Mouse (Mus musculus) liver, embryonic 16.5 days (tissue): ENCODE results near the gene Tti1. TPM values are rescaled to one million over a fixed set of nuclear protein-coding genes. Genes with fewer than 3 reads are reported as not detected.
"Not testable (repeated sequence)": the region's sequence is repeated elsewhere in the genome, so short reads cannot be mapped to it uniquely, and the experiment has no call there.

Experiments
- ATAC-seq: fragments of 200-750 bp; cut with Nextera tagmentation; 2 replicates; pipeline ENCODE4 v1.8.0; 2017; ENCODE audit warnings: low read depth, mild to moderate bottlenecking, moderate number of reproducible peaks, moderate library complexity
- H3K27ac ChIP-seq: fragments of 300-500 bp; sonication (generic); 2 replicates; pipeline ENCODE4 v1.5.1; 2014; ENCODE audit warnings: mild to moderate bottlenecking, low read length
- H3K27me3 ChIP-seq: fragments of 300-500 bp; sonication (generic); 2 replicates; pipeline ENCODE4 v1.6.1; 2014; ENCODE audit warnings: low read depth, low read length, mixed read lengths; ENCODE audit not compliant: control insufficient read depth, insufficient read depth
- H3K36me3 ChIP-seq: fragments of 300-500 bp; sonication (generic); 2 replicates; pipeline ENCODE4 v1.6.1; 2014; ENCODE audit warnings: mild to moderate bottlenecking; ENCODE audit not compliant: control insufficient read depth, insufficient read depth
- H3K4me1 ChIP-seq: fragments of 300-500 bp; sonication (generic); 2 replicates; pipeline ENCODE4 v1.6.1; 2014; ENCODE audit warnings: low read depth, low read length, mixed read lengths; ENCODE audit not compliant: control insufficient read depth
- H3K4me2 ChIP-seq: fragments of 300-500 bp; sonication (generic); 2 replicates; pipeline ENCODE4 v1.6.1; 2014; ENCODE audit warnings: low read depth, low read length, mixed read lengths
- H3K4me3 ChIP-seq: fragments of 300-500 bp; sonication (generic); 2 replicates; pipeline ENCODE4 v1.5.1; 2014; ENCODE audit warnings: low read depth, mild to moderate bottlenecking, low read length
- H3K9ac ChIP-seq: fragments of 300-500 bp; sonication (generic); 2 replicates; pipeline ENCODE4 v1.6.1; 2014; ENCODE audit warnings: low read depth, low read length
- H3K9me3 ChIP-seq: fragments of 300-500 bp; sonication (generic); replicated peaks from 2 replicates; pipeline ENCODE4 v1.6.1; 2016; ENCODE audit warnings: low read length; ENCODE audit not compliant: control insufficient read depth
- WGBS: fragments of 180-500 bp; shearing (Covaris S2); extraction: QIAGEN DNeasy Blood & Tissue Kit; methylation state at CpG from one replicate; pipeline ENCODE4 v1.1.7; 2014; ENCODE audit not compliant: insufficient replicate concordance; 5-methylcytosine and 5-hydroxymethylcytosine counted together
- polyA plus RNA-seq: library from polyadenylated mRNA; unstranded; fragments of >200 nt; fragmentation: Nextera tagmentation; extraction: Ambion mirVana; gene quantifications from 2 replicates; pipeline ENCODE4 v1.2.1, GENCODE M21; 2015

The Tti1 gene
- polyA plus RNA-seq, 1 experiment from 2014 or later: 13.1 TPM

GRCm38 (mm10) chr2:158065064-158065463 lies 36.8 kb upstream of the Tti1 start:
- H3K4me3 ChIP-seq: no peak overlapping the region
- no peaks in the 10 kb centered on the region for H3K9me3 ChIP-seq
- peaks cover 21% of the 10 kb centered on the region for H3K36me3 ChIP-seq
- no peak for ATAC-seq
- H3K27me3 ChIP-seq: no peaks in the 10 kb centered on the region
- no peaks in the 10 kb centered on the region; the same call in 1 of the 2 replicates for H3K4me1 ChIP-seq
- no peak overlapping the region for H3K4me2 ChIP-seq
- WGBS: 80% methylated on average over 5 of the region's 5 CpGs
- no peak overlapping the region for H3K9ac ChIP-seq
- no peak overlapping the region for H3K27ac ChIP-seq

DNA sequence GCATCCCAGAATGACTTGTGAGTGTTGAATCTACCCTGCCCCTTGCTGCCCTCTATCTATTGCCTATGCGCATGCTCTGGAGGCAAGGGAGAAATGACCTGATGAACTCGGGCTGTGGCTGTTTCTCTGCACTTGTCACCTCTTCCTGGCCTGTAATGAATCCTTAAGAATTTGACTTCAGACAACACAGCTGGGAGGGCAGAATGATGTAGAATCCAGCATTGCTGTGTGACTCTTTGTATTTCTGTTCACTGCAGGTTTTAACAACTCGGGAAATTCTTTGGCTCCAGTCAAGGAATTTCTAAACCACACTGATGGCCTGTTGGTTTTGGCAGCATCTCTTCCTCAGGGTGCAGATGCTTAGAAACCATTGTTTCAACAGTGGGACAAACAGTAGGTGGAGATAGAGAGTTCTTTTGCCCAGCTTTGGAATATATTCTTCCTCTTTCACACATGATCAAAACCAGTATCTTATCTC lies 36.4 kb upstream of the Tti1 start:
- no peaks in the 10 kb centered on the region; the same call in 1 of the 2 replicates for H3K4me1 ChIP-seq
- H3K4me3 ChIP-seq: no peak overlapping the region
- 60% methylated on average over 3 of the region's 3 CpGs for WGBS
- ATAC-seq: no peak
- H3K27me3 ChIP-seq: no peaks in the 10 kb centered on the region
- H3K4me2 ChIP-seq: no peak overlapping the region
- no peak overlapping the region for H3K9ac ChIP-seq
- no peaks in the 10 kb centered on the region for H3K9me3 ChIP-seq
- no peak overlapping the region for H3K27ac ChIP-seq
- peaks cover 23% of the 10 kb centered on the region for H3K36me3 ChIP-seq

- no peak overlapping the region for H3K27ac ChIP-seq
- H3K4me1 ChIP-seq: no peaks in the 10 kb centered on the region; the same call in 1 of the 2 replicates
- H3K36me3 ChIP-seq: peaks cover 29% of the 10 kb centered on the region
- H3K9me3 ChIP-seq: no peaks in the 10 kb centered on the region
- no peaks in the 10 kb centered on the region for H3K27me3 ChIP-seq
- WGBS: 79% methylated on average over 3 of the region's 3 CpGs
- no peak overlapping the region for H3K4me3 ChIP-seq
- no peak overlapping the region for H3K9ac ChIP-seq
- H3K4me2 ChIP-seq: no peak overlapping the region
- no peak for ATAC-seq
Measured at GRCm38 (mm10) chr2:158063036-158063435, 34.8 kb upstream of the Tti1 start.

GRCm38 (mm10) chr2:158059666-158060105 lies 31.5 kb upstream of the Tti1 start:
- no peaks in the 10 kb centered on the region for H3K27me3 ChIP-seq
- no peak for ATAC-seq
- H3K9ac ChIP-seq: no peak overlapping the region
- no peak overlapping the region for H3K4me3 ChIP-seq
- 37% methylated on average over 8 of the region's 8 CpGs for WGBS
- no peak overlapping the region for H3K27ac ChIP-seq
- peaks cover 26% of the 10 kb centered on the region for H3K36me3 ChIP-seq
- H3K4me2 ChIP-seq: no peak overlapping the region
- no peaks in the 10 kb centered on the region; the same call in 1 of the 2 replicates for H3K4me1 ChIP-seq
- H3K9me3 ChIP-seq: no peaks in the 10 kb centered on the region

DNA sequence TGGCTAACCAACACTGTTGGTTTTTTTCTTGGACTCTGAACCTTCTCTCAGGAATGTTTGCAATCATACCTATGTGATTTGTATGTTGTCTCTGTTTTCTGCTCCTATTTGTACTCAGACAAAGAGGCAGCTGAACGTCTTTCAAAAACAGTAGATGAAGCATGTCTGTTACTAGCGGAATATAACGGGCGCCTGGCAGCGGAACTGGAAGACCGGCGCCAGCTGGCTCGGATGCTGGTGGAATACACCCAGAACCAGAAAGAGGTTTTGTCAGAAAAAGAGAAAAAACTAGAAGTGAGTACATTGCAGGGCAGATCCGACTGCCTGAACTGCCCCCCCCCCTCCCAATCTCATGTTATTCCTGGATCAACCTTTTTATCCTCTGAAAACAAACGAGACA lies 30.3 kb upstream of the Tti1 start:
- Histone ChIP-seq H3K9me3 (no peaks in the 10 kb centered on the region), H3K4me1 (no peaks in the 10 kb centered on the region; the same call in 1 of the 2 replicates), H3K27ac (no peak overlapping the region), H3K4me3 (no peak overlapping the region), H3K27me3 (no peaks in the 10 kb centered on the region), H3K9ac (no peak overlapping the region), H3K4me2 (no peak overlapping the region), H3K36me3 (peaks cover 27% of the 10 kb centered on the region)
- no peak for ATAC-seq
- 86% methylated on average over 10 of the region's 10 CpGs for WGBS

DNA sequence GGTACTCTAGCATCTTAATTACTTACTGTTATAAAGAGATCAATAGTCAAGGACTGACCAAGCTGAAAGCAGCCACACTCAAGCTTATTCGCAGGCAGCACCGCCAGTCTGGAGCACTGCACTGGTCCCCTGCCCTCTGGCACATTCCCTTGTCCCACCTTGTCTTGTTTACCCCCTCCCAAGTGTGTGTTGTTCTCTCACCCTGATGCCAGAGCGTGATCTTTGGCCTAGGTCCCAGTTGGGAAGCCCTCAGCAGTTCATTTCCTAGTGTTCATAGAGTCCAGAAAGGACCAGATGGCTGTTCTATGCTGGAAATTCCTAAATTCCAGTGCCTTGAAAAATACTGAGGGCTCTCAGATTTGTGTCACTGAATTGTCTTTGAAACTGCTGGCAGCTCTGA lies 28.8 kb upstream of the Tti1 start:
- Histone ChIP-seq H3K27ac (no peak overlapping the region), H3K4me3 (no peak overlapping the region), H3K36me3 (peaks cover 24% of the 10 kb centered on the region), H3K27me3 (no peaks in the 10 kb centered on the region), H3K4me1 (no peaks in the 10 kb centered on the region), H3K9ac (no peak overlapping the region), H3K9me3 (no peaks in the 10 kb centered on the region), H3K4me2 (no peak overlapping the region)
- WGBS: 88% methylated on average over 3 of the region's 3 CpGs
- ATAC-seq: no peak

GRCm38 (mm10) chr2:158055383-158055782 lies 27.1 kb upstream of the Tti1 start:
- H3K36me3 ChIP-seq: peaks cover 25% of the 10 kb centered on the region
- not testable (repeated sequence) for H3K4me2 ChIP-seq, H3K4me3 ChIP-seq, H3K27me3 ChIP-seq, H3K9me3 ChIP-seq, H3K27ac ChIP-seq, H3K9ac ChIP-seq, ATAC-seq, H3K4me1 ChIP-seq
- WGBS: 88% methylated on average over 8 of the region's 8 CpGs

- H3K9me3 ChIP-seq: no peaks in the 10 kb centered on the region
- no peak overlapping the region for H3K27ac ChIP-seq
- H3K36me3 ChIP-seq: peaks cover 24% of the 10 kb centered on the region
- no peak for ATAC-seq
- H3K4me2 ChIP-seq: no peak overlapping the region
- H3K9ac ChIP-seq: no peak overlapping the region
- no peak overlapping the region for H3K4me3 ChIP-seq
- no peaks in the 10 kb centered on the region for H3K27me3 ChIP-seq
- 80% methylated on average over 3 of the region's 3 CpGs for WGBS
- H3K4me1 ChIP-seq: no peaks in the 10 kb centered on the region
Measured at GRCm38 (mm10) chr2:158054596-158054995, 26.4 kb upstream of the Tti1 start.

- WGBS: 92% methylated on average over 8 of the region's 8 CpGs
- no peak overlapping the region for H3K9ac ChIP-seq
- no peaks in the 10 kb centered on the region for H3K27me3 ChIP-seq
- H3K27ac ChIP-seq: no peak overlapping the region
- H3K4me3 ChIP-seq: no peak overlapping the region
- H3K36me3 ChIP-seq: peaks cover 25% of the 10 kb centered on the region
- no peak overlapping the region for H3K4me2 ChIP-seq
- ATAC-seq: no peak
- no peaks in the 10 kb centered on the region for H3K4me1 ChIP-seq
- H3K9me3 ChIP-seq: no peaks in the 10 kb centered on the region
Measured at GRCm38 (mm10) chr2:158050116-158050515, 21.9 kb upstream of the Tti1 start.
